Mouse (Mus musculus) gastrocnemius, postnatal 25 days (tissue): ENCODE measurements around the gene Sprr2j-ps. TPM values are rescaled to one million over a fixed set of nuclear protein-coding genes. Genes with fewer than 3 reads are reported as not detected.

Experiments
- DNase-seq: peaks from one replicate; pipeline ENCODE4 v3.0.0; 2022
- long read RNA-seq, 2 experiments: library from polyadenylated mRNA; stranded (forward); transcript quantifications; one replicate each; pipeline ENCODE4 v2.0.0; 2021
- total RNA-seq, 2 experiments: library from RNA; stranded (reverse); gene quantifications; 1 replicate in 1 of 2; 2 replicates in 1 of 2; pipeline ENCODE4 v1.2.3; 2021

The Sprr2j-ps gene
- total RNA-seq: not detected
- long read RNA-seq, experiment 1: 0 reads
- long read RNA-seq, experiment 2: 0 reads

DNA sequence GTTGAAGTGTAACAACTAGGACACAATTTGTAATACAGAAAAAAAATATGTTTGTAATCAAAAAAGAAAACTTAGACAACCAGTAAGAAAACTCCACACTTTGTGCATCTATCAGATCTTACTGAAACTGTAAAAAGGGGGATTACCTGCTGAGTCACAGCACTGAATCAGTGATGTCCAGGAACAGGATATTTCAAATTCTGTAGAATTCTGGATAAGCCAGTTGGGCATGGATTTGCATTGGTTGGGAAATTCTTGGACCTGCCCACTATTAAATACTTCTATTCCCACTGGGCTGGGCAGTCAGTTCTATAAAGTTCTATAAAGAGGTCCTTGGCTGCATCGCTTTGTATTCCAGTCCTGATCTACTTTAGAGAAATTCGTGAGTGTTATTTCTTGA lies at the start of gene Sprr2j-ps:
Gene Sprr2j-ps (plus strand): TSS at position 301 of the 400 bp plus-strand sequence.
- DNase-seq: no peak

DNA sequence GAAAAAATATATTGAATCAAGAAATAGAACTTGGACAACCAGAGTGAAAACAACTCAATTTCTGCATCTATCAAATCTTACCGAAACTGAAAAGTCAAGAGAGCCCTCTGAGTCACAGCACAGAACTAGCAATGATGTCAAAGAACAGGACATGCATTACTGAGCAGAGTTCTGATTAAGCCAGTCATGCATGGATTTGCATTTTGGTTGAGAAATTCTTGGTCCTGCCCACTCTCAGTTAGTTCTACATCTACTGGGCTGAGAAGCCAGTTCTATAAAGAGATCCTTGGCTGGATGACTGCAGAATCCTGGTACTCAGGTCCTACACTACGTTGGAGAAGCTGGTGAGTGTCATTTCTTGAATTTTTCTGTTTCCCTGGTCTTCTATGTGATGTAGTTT lies 44.3 kb upstream of the Sprr2j-ps start:
- DNase-seq: no peak

DNA sequence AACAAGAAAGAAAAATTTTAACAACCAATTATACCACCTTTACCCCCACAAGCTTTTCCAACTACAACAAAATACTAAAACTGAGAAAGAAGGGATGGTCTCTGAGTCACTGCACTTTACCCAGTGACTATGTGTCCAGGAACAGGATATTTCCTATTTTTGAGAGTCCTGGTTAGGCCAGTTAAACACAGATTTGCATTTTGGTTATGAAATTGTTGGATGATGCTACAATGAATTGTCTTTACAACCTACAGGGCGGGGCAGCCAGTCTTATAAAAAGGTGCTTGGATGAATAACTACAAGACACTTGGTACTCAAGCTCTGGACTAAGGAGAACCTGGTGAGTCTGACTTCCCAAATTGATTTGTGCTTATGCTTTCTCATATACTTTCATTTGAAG lies 32.5 kb upstream of the Sprr2j-ps start, which contains the start of gene Sprr2h:
Gene Sprr2h (plus strand): TSS at position 301 of the 400 bp plus-strand sequence.
- DNase-seq: no peak

DNA sequence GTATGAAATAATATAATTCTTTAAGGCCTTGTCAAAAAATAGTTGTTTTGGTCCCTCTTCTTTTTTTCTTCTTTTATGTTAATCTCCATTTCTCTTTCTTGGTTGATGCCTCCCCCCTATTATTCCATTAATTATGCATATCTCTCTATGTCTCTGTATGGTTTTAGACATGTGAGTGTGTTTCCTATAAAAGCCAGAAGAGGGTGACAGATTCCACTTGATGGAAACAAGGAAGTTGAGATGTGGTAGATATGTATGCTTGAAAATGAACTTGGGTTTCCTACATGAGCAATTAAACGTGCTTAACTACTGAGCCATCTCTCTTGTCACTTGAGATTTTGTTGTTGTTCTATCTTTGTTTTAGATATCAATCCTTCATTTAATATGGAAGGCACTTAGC lies 23.6 kb upstream of the Sprr2j-ps start:
- no peak for DNase-seq

DNA sequence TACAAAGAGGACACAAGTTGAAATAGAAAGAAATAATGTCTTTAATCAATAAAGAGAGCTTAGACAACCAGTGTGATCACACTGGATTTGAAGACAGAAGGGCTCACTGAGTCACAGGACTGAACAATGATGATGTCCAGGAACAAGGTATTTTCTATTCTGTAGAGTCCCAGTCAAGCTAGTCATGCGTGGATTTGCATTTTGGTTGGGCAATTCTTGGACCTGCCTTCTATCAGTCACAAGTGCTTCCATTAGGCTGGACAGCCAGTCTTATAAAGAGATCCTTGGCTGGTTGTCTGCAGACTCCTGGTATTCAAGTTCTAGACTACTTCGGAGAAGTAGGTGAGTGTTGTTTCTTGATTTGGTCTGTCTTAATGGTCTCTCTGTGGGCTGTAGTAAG lies 10.2 kb upstream of the Sprr2j-ps start, which contains the start of gene Sprr2i:
Gene Sprr2i (plus strand): TSS at position 301 of the 400 bp plus-strand sequence.
- no peak for DNase-seq

DNA sequence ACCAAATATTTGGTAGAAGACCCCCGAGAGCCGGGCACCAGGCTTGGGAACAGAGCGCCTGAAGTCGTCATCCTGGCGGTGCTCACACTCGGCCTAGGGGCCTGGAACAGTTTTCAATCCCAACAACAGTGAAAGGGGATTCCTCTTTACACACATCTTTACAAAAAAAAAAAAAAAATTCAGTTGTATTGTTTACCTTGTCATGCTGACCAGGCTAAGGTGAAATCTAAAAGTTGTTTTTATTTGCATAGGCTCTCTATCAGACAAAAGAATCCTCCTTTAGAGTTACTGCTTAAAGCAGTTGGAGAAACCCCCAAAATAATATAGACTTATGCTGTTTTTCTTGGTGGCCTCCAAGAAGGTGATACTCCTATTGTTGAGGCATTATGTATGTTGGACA lies 11.4 kb downstream of the Sprr2j-ps start, which contains the start of gene Gm9774:
Gene Gm9774 (minus strand): TSS at position 101 of the 400 bp plus-strand sequence.
- no peak for DNase-seq

DNA sequence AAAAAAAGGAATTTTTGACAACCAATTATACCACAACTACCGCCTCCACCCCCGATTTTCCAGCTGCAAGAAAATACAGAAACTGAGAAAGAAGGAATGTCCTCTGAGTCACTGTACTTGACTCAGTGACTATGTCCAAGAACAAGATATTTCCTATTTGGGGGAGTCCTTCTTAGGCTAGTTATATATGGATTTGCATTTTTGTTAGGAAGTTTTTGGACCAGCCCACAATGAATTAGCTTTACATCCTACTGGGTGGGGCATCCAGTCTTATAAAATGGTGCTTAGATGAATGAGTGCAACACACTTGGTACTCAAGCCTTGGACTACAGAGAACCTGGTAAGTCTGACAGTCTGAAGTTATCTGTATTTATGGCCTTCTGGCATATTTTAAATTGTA lies 14.4 kb downstream of the Sprr2j-ps start, which contains the start of gene Sprr2k:
Gene Sprr2k (plus strand): TSS at position 301 of the 400 bp plus-strand sequence.
- DNase-seq: no peak

DNA sequence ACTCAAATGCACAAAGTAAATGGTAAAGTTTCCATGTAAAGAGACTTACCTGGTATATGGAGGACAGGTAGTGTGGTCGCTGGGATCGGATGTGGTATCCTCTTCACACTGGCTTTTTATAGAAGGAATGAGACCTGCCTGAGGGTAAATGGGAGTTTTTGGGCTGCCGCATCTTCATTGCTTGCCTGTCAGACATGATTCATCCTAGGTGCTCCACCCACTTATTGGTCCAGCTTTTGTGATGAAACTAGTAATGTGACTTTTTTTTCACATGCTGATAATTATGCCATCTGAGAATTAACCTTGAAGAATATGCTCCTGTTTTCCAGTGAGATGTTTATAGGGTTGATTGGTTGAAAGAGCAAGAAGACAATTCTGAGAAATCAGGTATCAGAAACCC lies 20.8 kb downstream of the Sprr2j-ps start, which contains the start of gene Sprr1b:
Gene Sprr1b (minus strand): TSS at position 101 of the 400 bp plus-strand sequence.
- DNase-seq: no peak

DNA sequence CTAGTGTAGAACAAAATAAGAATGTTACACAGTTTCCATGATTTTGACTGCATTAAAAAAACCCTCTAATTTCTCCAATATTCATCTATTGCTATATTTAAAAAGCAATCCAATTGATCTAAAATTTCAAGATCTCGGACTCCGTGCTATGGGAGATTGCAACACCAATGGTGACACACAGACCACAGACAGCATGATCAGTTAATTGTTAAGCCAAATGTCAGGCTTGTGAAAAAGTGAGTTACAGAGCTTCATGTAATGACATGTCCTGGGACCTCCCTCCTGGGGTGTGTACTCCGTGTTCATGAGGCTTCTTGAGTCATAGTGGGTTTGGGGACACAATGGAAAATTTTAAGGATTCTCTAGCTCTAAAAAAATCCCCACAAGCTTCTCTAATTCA lies 22.3 kb downstream of the Sprr2j-ps start:
- DNase-seq: no peak

DNA sequence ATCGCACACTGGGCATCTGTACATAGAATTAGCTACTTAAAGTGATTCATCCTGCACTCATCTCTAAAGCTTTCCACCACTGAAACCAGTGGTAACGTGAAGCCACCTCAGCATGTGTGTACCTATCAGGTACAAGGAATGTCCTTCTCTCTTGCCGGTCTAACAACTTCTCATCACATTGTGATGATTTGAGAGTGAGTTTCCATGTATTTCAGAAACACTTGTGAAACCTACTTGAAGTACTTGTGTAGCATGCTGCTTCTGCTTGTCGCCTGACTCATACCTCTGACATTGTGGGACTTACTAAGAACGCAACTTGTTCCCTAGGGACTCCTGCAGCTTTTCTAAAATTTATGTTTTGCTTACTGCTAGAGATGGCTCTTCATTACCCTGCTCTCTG lies 37.3 kb downstream of the Sprr2j-ps start:
- DNase-seq: no peak

DNA sequence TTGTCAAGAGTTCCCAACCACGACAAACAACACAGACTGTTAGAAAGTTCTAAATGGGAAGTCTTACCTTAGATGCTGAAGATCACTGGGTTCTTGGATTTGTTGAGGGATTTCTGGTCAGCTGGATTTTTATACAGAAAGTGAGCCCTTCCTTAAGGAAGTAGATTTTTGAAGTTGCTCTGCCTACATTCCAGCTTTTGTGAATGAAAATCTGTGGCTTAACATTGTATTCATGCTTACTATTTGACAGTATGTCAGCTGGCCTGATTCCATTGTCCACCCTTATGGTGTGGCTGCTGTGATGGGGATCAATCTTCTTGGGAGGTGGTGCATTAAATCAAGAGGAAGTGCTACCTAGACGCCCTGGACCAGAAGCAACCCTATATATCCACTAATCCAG lies 40.7 kb downstream of the Sprr2j-ps start, which contains the start of gene Sprr3:
Gene Sprr3 (minus strand): TSS at position 101 of the 400 bp plus-strand sequence.
- no peak for DNase-seq

DNA sequence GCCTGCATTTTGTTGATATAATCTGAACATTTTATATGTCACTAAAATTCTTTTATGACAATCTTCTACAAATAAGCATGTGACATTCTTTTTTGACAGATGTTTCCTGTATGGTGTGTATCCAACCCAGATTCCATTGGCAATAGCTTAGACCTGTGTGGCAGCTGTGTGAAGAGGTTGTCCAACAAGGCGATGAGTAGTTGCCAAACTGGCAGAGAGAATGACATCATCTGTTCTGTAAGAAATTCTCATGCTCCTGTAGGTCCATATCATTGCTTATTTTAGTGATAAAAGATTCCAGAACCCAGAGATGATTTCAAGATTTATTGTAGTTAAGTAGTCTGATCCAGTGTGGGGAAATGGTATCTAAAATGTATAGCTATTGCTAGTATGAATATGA lies 48.7 kb downstream of the Sprr2j-ps start:
- DNase-seq: no peak

DNA sequence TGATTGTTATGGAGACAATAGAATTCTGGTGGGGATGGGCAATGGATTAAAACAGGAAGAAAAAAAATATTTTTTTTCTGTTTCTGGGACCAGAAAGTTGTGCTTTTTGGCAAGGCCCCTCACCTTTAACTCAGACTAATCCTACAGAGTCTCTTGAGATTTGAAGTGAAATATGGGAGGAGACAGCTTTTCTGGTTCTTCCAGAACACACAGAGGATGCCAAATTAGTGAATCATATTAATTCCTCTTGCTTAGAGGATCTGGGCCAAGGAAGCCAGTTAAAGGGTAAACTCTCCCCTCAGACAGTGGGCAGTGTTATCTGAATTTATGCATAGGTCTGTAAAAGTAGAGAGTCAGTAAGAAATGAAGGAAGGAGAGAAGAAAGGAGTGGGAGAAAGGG lies 49.5 kb downstream of the Sprr2j-ps start:
- DNase-seq: no peak

Other genes starting within 250 kb of the Sprr2j-ps start
- gene Sprr2a1, start 202.3 kb upstream of the Sprr2j-ps start, total RNA-seq: not detected
- not detected for gene Sprr2a2, start 202.2 kb upstream of the Sprr2j-ps start, total RNA-seq
- not detected for gene Sprr2a3, start 132.7 kb upstream of the Sprr2j-ps start, total RNA-seq
- not detected for gene Sprr2b, start 101.5 kb upstream of the Sprr2j-ps start, total RNA-seq
- gene Sprr2d, start 78.9 kb upstream of the Sprr2j-ps start, total RNA-seq: not detected
- not detected for gene Sprr2e, start 65.9 kb upstream of the Sprr2j-ps start, total RNA-seq
- not detected for gene Sprr2f, start 52.9 kb upstream of the Sprr2j-ps start, total RNA-seq
- gene Sprr2h, start 32.4 kb upstream of the Sprr2j-ps start, total RNA-seq: not detected
- gene Sprr2i, start 10.1 kb upstream of the Sprr2j-ps start, total RNA-seq: not detected
- gene Gm9774, start 11.3 kb downstream of the Sprr2j-ps start, total RNA-seq: 1 to 10 TPM; 1.4 to 4.3 TPM
- gene Sprr2k, start 14.5 kb downstream of the Sprr2j-ps start, total RNA-seq: not detected
- gene Sprr1b, start 20.7 kb downstream of the Sprr2j-ps start, total RNA-seq: not detected
- gene Sprr3, start 40.6 kb downstream of the Sprr2j-ps start, total RNA-seq: not detected
- not detected for gene Sprr1a, start 67.8 kb downstream of the Sprr2j-ps start, total RNA-seq
- not detected for gene Sprr4, start 82.4 kb downstream of the Sprr2j-ps start, total RNA-seq
- gene 2310046K23Rik, start 116.4 kb downstream of the Sprr2j-ps start, total RNA-seq: not detected
- not detected for gene Ivl, start 155.7 kb downstream of the Sprr2j-ps start, total RNA-seq
- gene Smcp, start 170.9 kb downstream of the Sprr2j-ps start, total RNA-seq: not detected
- not detected for gene 2210017I01Rik, start 189.4 kb downstream of the Sprr2j-ps start, total RNA-seq
- gene Lce6a, start 203.6 kb downstream of the Sprr2j-ps start, total RNA-seq: not detected
- gene Lce1a1, start 230.2 kb downstream of the Sprr2j-ps start, total RNA-seq: not detected
- gene Lce1b, start 238.8 kb downstream of the Sprr2j-ps start, total RNA-seq: not detected